Mouse (Mus musculus): ENCODE data around the gene Ap3d1. TPM values are rescaled to one million over a fixed set of nuclear protein-coding genes. Genes with fewer than 3 reads are reported as not detected.
A peak's percentile ranks its signal among the peaks of the same experiment; 100 is the strongest.

The Ap3d1 gene
- total RNA-seq (2014; rRNA removed) = 137 and 176 TPM in 2 replicates
- polyA plus RNA-seq (2015; fragmentation: Nextera tagmentation; extraction: Ambion mirVana) = 63.8 and 87.7 TPM in 2 replicates

DNA sequence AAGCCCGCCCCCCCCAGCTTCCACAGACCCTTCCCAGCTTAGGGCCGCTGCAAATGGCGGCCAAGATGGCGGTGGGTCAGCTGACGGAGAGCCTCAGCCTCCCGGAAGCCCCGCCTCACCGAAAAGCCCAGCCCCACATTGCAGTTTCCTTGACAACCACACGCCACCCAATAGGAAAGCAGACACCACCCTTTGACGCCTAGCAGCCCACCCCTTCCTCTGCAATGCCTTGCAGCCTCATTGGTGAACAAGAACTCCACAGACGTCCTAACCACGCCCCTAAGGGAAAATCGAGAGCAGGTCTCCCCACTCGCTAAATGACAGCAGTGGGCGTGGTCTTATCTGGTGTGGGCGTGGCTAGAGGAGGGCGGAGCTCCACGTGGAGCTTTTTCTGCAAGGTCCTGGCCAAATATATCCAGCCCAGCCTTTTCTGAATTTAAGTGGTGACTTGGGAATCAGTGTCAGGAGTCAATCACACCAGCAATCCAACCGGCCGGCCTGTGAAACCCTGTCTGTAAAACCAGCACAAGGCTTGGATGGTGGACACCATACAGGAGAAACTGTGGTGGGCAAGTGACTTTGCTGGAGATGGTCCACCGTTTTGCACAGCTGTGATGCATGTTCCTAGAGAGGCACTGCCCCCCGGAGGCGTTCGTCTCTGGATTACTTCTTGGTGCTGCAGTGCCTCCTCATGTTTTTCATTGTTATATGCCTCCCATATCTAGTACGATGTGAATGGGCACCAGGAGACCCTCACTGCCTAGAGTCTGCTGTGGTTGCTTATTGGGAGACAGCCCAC lies at the start of gene Ap3d1:
Ap3d1 (minus strand) TSS at position 85 of the 799 bp plus-strand sequence.
- peak within 1 kb of the TSS; percentile 88 for H3K4me2 ChIP-seq (ENCODE audit: low read depth)
- DNase-seq = peak; percentile 97
- peak; percentile 52 for TF ChIP-seq CTCF (IDR thresholded peaks at IDR 0.05; ENCODE audit: low read depth)
- H3K4me3 ChIP-seq (ENCODE audit: low read depth, low read length) = peak within 1 kb of the TSS; percentile 99
- 2% methylated on average over 25 of the region's 25 CpGs for WGBS
- H3K27ac ChIP-seq (ENCODE audit: low read depth, low read length) = peak within 1 kb of the TSS; percentile 84
- peaks cover 19% of the 10 kb centered on the region for H3K4me1 ChIP-seq (ENCODE audit: insufficient read depth)
- H3K36me3 ChIP-seq (ENCODE audit: insufficient read depth) = no peaks in the 10 kb centered on the region; the same call in 1 of the 2 replicates
- peak within 1 kb of the TSS; percentile 98 for H3K9ac ChIP-seq
- peak; percentile 100 for ATAC-seq
- no peaks in the 10 kb centered on the region for H3K9me3 ChIP-seq (ENCODE audit: low read length)
- H3K27me3 ChIP-seq (ENCODE audit: insufficient read depth, low read length) = no peaks in the 10 kb centered on the region

DNA sequence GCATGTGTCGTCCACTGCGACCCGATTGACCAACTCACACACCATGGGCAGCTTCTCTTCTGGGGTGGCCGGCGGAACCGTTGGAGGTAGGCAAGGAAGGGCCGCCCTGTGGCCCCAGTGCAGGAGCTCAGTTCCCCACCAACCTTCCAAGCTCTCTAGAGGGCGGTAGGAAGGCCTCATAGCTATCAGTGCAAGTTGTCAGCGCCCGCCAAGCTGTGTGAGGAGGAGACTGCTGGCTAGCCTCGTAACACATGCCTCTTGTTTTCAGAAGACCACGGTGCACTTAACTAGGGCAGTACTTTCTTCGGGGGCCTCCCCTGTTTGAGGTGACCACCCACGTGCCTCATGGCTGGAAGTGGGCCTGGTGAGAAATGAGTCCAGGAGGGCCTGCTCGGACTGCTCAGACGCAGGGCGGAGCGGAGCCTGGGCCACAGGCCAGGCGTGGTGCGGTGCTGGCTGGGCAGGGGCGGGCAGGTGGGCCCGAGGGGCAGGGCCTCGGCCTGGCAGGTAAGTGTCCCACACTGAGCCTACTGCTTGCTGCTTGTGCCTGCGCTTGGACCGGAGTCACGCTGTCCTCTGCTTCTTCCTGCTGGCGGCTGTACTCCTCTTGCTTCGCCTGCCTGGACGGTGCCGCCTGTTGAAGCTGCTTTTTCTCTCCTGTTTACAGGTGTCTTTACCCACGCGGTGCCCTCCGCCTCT lies 49.6 kb upstream of the Ap3d1 start:
- Histone ChIP-seq H3K4me3 (ENCODE audit: low read depth, low read length) (no peak overlapping the region), H3K4me2 (ENCODE audit: low read depth) (no peak overlapping the region), H3K27ac (ENCODE audit: low read depth, low read length) (no peak overlapping the region), H3K36me3 (ENCODE audit: insufficient read depth) (peaks cover 95% of the 10 kb centered on the region), H3K27me3 (ENCODE audit: insufficient read depth, low read length) (no peaks in the 10 kb centered on the region), H3K9ac (no peak overlapping the region), H3K9me3 (ENCODE audit: low read length) (no peaks in the 10 kb centered on the region), H3K4me1 (ENCODE audit: insufficient read depth) (peaks cover under 1% of the 10 kb centered on the region; the same call in 1 of the 2 replicates)
- no peak for ATAC-seq
- 82% methylated on average over 33 of the region's 33 CpGs for WGBS
- no peak for DNase-seq
- TF ChIP-seq CTCF (IDR thresholded peaks at IDR 0.05; ENCODE audit: low read depth) = no peak

DNA sequence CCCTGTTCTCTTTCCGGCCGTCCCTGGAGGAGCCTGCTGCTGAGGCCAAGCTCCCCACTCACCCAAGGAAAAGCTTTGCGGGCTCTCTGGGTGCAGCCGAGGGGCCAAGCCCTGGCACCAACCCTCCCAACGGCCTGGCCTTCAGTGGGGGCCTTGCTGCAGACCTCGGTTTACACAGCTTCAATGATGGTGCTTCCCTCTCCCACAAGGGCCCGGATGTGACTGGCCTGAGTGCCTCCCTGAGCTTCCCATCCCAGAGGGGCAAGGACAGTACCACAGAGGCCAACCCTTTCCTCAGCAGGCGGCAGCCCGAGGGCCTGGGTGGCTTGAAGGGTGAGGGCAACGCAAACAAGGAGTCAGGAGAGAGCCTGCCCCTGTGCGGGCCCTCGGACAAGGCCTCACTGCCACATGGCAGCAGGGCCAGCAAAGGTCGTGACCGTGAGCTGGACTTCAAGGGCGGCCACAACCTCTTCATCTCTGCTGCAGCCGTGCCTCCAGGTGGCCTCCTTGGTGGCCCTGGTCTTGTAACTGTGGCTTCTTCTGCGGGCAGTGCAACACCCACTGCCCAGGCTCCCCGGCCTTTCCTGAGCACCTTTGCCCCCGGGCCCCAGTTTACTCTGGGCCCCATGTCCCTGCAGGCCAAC lies 48.8 kb upstream of the Ap3d1 start:
- no peak for TF ChIP-seq CTCF (IDR thresholded peaks at IDR 0.05; ENCODE audit: low read depth)
- Histone ChIP-seq H3K9ac (no peak overlapping the region), H3K4me2 (ENCODE audit: low read depth) (no peak overlapping the region), H3K9me3 (ENCODE audit: low read length) (no peaks in the 10 kb centered on the region), H3K27ac (ENCODE audit: low read depth, low read length) (no peak overlapping the region), H3K4me1 (ENCODE audit: insufficient read depth) (no peaks in the 10 kb centered on the region), H3K4me3 (ENCODE audit: low read depth, low read length) (no peak overlapping the region), H3K27me3 (ENCODE audit: insufficient read depth, low read length) (no peaks in the 10 kb centered on the region), H3K36me3 (ENCODE audit: insufficient read depth) (peaks cover 95% of the 10 kb centered on the region)
- ATAC-seq = no peak
- no peak for DNase-seq
- 90% methylated on average over 19 of the region's 19 CpGs for WGBS

DNA sequence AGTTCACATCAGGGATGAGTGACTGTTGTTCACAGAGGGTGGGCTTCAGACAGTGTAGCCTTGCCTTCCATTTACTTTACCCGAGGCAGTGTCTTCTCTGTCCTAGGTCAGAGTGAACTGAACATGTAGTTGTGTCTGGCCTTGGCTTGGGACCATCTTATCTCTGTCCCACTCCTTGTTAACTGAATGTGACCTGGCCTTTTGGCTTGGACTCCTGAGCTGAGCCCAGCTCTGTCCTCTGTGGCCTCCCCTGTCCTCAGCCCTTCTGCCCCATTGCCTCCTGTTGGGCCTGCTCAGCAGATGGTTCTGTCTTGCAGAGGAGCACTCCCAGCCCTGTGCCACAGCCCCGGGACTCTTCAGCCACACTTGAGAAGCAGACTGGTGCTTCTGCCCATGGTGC lies 45.5 kb upstream of the Ap3d1 start:
- Histone ChIP-seq H3K4me2 (ENCODE audit: low read depth) (no peak overlapping the region), H3K9me3 (ENCODE audit: low read length) (no peaks in the 10 kb centered on the region), H3K27ac (ENCODE audit: low read depth, low read length) (no peak overlapping the region), H3K4me3 (ENCODE audit: low read depth, low read length) (no peak overlapping the region), H3K4me1 (ENCODE audit: insufficient read depth) (no peaks in the 10 kb centered on the region), H3K36me3 (ENCODE audit: insufficient read depth) (peaks cover 97% of the 10 kb centered on the region), H3K9ac (no peak overlapping the region), H3K27me3 (ENCODE audit: insufficient read depth, low read length) (no peaks in the 10 kb centered on the region)
- TF ChIP-seq CTCF (IDR thresholded peaks at IDR 0.05; ENCODE audit: low read depth) = no peak
- no peak for DNase-seq
- WGBS = 81% methylated on average over 2 of the region's 2 CpGs
- no peak for ATAC-seq

DNA sequence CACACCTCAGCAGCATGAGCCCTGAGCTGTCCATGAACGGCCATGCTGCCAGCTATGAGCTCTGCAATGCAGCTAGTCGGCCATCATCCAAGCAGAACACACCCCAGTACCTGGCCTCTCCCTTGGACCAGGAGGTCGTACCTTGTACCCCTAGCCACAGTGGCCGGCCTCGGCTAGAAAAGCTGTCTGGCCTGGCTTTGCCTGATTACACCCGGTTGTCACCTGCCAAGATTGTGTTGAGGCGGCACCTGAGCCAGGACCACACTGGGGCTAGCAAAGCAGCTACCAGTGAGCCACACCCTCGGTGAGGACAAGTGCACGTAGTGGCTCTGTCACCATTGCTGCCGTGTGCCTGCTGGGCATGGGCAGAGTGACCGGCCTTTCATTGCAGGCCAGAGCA lies 43.9 kb upstream of the Ap3d1 start:
- Histone ChIP-seq H3K4me2 (ENCODE audit: low read depth) (no peak overlapping the region), H3K4me1 (ENCODE audit: insufficient read depth) (no peaks in the 10 kb centered on the region), H3K4me3 (ENCODE audit: low read depth, low read length) (no peak overlapping the region), H3K9me3 (ENCODE audit: low read length) (no peaks in the 10 kb centered on the region), H3K9ac (no peak overlapping the region), H3K36me3 (ENCODE audit: insufficient read depth) (peaks cover 99% of the 10 kb centered on the region), H3K27ac (ENCODE audit: low read depth, low read length) (no peak overlapping the region), H3K27me3 (ENCODE audit: insufficient read depth, low read length) (no peaks in the 10 kb centered on the region)
- DNase-seq = no peak
- ATAC-seq = no peak
- 94% methylated on average over 11 of the region's 11 CpGs for WGBS
- TF ChIP-seq CTCF (IDR thresholded peaks at IDR 0.05; ENCODE audit: low read depth) = no peak

DNA sequence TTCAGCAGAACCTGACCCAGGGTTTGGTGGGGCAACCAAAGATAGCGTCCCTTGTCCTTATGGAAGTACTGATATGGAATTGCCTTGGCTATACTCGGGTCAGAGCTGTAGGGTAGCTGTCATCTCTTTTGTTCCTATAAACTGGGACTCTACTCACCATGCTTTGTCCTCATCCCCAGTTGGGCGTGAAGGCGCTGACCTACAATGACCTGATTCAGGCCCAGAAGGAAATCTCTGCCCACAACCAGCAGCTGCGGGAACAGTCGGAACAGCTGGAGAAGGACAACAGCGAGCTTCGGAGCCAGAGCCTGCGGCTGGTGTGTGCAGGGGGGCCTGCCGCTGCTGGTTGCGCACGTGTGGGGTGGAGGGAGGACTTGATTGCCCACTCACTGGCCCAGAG lies 42.8 kb upstream of the Ap3d1 start:
- Histone ChIP-seq H3K27ac (ENCODE audit: low read depth, low read length) (no peak overlapping the region), H3K4me3 (ENCODE audit: low read depth, low read length) (no peak overlapping the region), H3K36me3 (ENCODE audit: insufficient read depth) (peaks cover 99% of the 10 kb centered on the region), H3K9me3 (ENCODE audit: low read length) (no peaks in the 10 kb centered on the region), H3K4me2 (ENCODE audit: low read depth) (no peak overlapping the region), H3K4me1 (ENCODE audit: insufficient read depth) (no peaks in the 10 kb centered on the region), H3K27me3 (ENCODE audit: insufficient read depth, low read length) (no peaks in the 10 kb centered on the region), H3K9ac (no peak overlapping the region)
- ATAC-seq (no peak), DNase-seq (no peak)
- 81% methylated on average over 12 of the region's 12 CpGs for WGBS
- no peak for TF ChIP-seq CTCF (IDR thresholded peaks at IDR 0.05; ENCODE audit: low read depth)

Data from forebrain, postnatal 0 days (tissue).